Comparison of ENCODE assay signal across 8 mouse cellular contexts in the genomic region with DNA sequence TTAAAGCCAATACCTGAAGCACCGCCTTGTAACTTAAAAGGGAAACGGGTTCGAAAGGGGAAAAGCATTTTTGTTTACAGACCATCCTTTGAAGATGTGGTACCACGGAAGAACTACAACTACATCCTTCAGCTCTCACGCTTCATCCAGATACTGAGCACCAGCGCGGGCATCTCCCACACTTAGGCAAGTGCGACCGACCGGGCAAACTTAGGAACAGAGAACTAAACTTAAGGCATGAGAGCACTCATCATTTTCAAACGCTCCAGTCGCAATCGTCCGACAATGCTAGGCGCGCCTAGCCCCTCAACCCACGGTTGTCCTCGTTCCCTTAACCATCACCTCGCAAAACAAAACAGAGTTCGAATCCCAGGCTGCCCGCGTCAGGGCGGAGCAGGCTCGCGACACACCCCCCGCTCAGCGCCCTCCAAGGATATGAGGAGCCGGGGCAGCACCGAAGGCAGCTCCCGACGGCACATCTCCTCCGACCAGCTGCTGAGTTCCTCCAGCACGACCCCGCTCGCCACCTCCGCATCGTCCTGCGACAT. TPM values are rescaled to one million over a fixed set of nuclear protein-coding genes. Genes with fewer than 3 reads are reported as not detected.
A peak's percentile ranks its signal among the peaks of the same experiment; 100 is the strongest.
DNase-seq lines count a peak whose midpoint lies in the region; ATAC-seq lines count a peak whose summit lies in the region.

No protein-coding gene starts in this region.

- H3K27me3 ChIP-seq in heart, embryonic 13.5 days (replicated peaks), result no peaks in the 10 kb centered on the region
- H3K27me3 ChIP-seq in hindbrain, embryonic 12.5 days, result no peaks in the 10 kb centered on the region

- peaks cover 14% of the 10 kb centered on the region for H3K4me1 ChIP-seq in heart, embryonic 13.5 days
- peaks cover 16% of the 10 kb centered on the region for H3K4me1 ChIP-seq in hindbrain, embryonic 12.5 days

- peak overlapping the region; percentile 87 for H3K4me2 ChIP-seq in heart, embryonic 13.5 days
- H3K4me2 ChIP-seq in hindbrain, embryonic 12.5 days (replicated peaks), result peak overlapping the region; percentile 71

- no peak for DNase-seq in heart, postnatal 14 days
- DNase-seq in adrenal gland, postnatal 14 days, result no peak
- no peak for DNase-seq in left cerebral cortex, adult 9 months (ENCODE audit: low spot score in 2 of 2)
- DNase-seq in urinary bladder, adult 2 months (ENCODE audit: low spot score), result no peak

- H3K9me3 ChIP-seq in heart, embryonic 13.5 days, result no peaks in the 10 kb centered on the region
- H3K9me3 ChIP-seq in hindbrain, embryonic 12.5 days (replicated peaks), result no peaks in the 10 kb centered on the region

- no peak for ATAC-seq in heart, embryonic 13.5 days (ENCODE audit: extremely low read depth, insufficient number of reproducible peaks, low FRiP score, low TSS enrichment)
- peak; percentile 48 for ATAC-seq in activated CD4-positive, CD25-positive, alpha-beta regulatory T cell, adult 4 months
- peak; percentile 30; the same call in 1 of the 2 replicates for ATAC-seq in hindbrain, embryonic 12.5 days (ENCODE audit: low FRiP score)
- ATAC-seq in megakaryocyte-erythroid progenitor cell, adult 5-6 weeks (replicated peaks; ENCODE audit: low FRiP score, low TSS enrichment, poor library complexity, severe bottlenecking), result peak; percentile 82

- intact Hi-C loops in heart, postnatal 14 days (cut with DNase I), result no loop called here

- H3K9ac ChIP-seq in heart, embryonic 13.5 days, result peak overlapping the region; percentile 87
- peak overlapping the region; percentile 79 for H3K9ac ChIP-seq in hindbrain, embryonic 12.5 days

- H3K27ac ChIP-seq in heart, embryonic 13.5 days (replicated peaks), result peak overlapping the region; percentile 83
- H3K27ac ChIP-seq in hindbrain, embryonic 12.5 days, result no peak overlapping the region; the same call in 1 of the 2 replicates

- peaks cover 13% of the 10 kb centered on the region for H3K36me3 ChIP-seq in heart, embryonic 13.5 days
- H3K36me3 ChIP-seq in hindbrain, embryonic 12.5 days, result no peaks in the 10 kb centered on the region

- 1% methylated on average over 38 of the region's 38 CpGs for WGBS in heart, embryonic 13.5 days
- WGBS in hindbrain, embryonic 12.5 days, result 2% methylated on average over 38 of the region's 38 CpGs

- peak overlapping the region; percentile 72 for H3K4me3 ChIP-seq in heart, embryonic 13.5 days
- H3K4me3 ChIP-seq in hindbrain, embryonic 12.5 days, result peak overlapping the region; percentile 78

RNA-seq across cellular contexts. Expression of gene BC055324, which starts 0.3 kb away (rescaled TPM):
- 14.5 and 15.5 TPM in 2 replicates for polyA plus RNA-seq in heart, embryonic 13.5 days (2015; fragmentation: Nextera tagmentation; extraction: Ambion mirVana)
- 1 to 10 TPM; 1.1 to 2.7 TPM for total RNA-seq in heart, postnatal 14 days (2021)
- polyA plus RNA-seq in activated CD4-positive, CD25-positive, alpha-beta regulatory T cell, adult 4 months (2017; shearing (Covaris generic)), result 1 to 10 TPM; 3.2 to 5.6 TPM
- 18.4 and 20.0 TPM in 2 replicates for polyA plus RNA-seq in hindbrain, embryonic 12.5 days (2016; fragmentation: Nextera tagmentation; extraction: Ambion mirVana)
- total RNA-seq in megakaryocyte-erythroid progenitor cell, adult 5-6 weeks (2014; fragmentation: Nextera tagmentation), result 23.0 and 26.0 TPM in 2 replicates
- 26.9 and 32.6 TPM in 2 replicates for total RNA-seq in megakaryocyte-erythroid progenitor cell, adult 5-6 weeks (2017)
- 3.1 and 5.3 TPM in 2 replicates for total RNA-seq in adrenal gland, postnatal 14 days (2021)
- polyA plus RNA-seq in urinary bladder, adult 2 months (2012; rRNA removed), result 1.1 and 1.6 TPM in 2 replicates

RNA-seq across cellular contexts. Expression of gene Mettl18, which starts 0.4 kb away (rescaled TPM):
- polyA plus RNA-seq in heart, embryonic 13.5 days (2015; fragmentation: Nextera tagmentation; extraction: Ambion mirVana), result 5.0 and 7.0 TPM in 2 replicates
- 1 to 10 TPM; 2.9 to 3.5 TPM for total RNA-seq in heart, postnatal 14 days (2021)
- polyA plus RNA-seq in activated CD4-positive, CD25-positive, alpha-beta regulatory T cell, adult 4 months (2017; shearing (Covaris generic)), result 10 to 100 TPM; 15.8 to 19.6 TPM
- polyA plus RNA-seq in hindbrain, embryonic 12.5 days (2016; fragmentation: Nextera tagmentation; extraction: Ambion mirVana), result 8.9 and 9.1 TPM in 2 replicates
- 3.9 and 5.7 TPM in 2 replicates for total RNA-seq in megakaryocyte-erythroid progenitor cell, adult 5-6 weeks (2014; fragmentation: Nextera tagmentation)
- 7.6 and 14.9 TPM in 2 replicates for total RNA-seq in megakaryocyte-erythroid progenitor cell, adult 5-6 weeks (2017)
- 3.0 and 5.2 TPM in 2 replicates for total RNA-seq in adrenal gland, postnatal 14 days (2021)
- 5.5 and 5.9 TPM in 2 replicates for polyA plus RNA-seq in urinary bladder, adult 2 months (2012; rRNA removed)

RNA-seq across cellular contexts. Expression of gene Sele, which starts 53.8 kb away (rescaled TPM):
- 0.57 and 0.84 TPM in 2 replicates for polyA plus RNA-seq in heart, embryonic 13.5 days (2015; fragmentation: Nextera tagmentation; extraction: Ambion mirVana)
- total RNA-seq in heart, postnatal 14 days (2021), result 1 to 10 TPM in 1 of 2 experiments, under 1 TPM in 1; 0.98 to 1.0 TPM
- polyA plus RNA-seq in activated CD4-positive, CD25-positive, alpha-beta regulatory T cell, adult 4 months (2017; shearing (Covaris generic)), result not detected
- polyA plus RNA-seq in hindbrain, embryonic 12.5 days (2016; fragmentation: Nextera tagmentation; extraction: Ambion mirVana), result not detected in 2 replicates
- total RNA-seq in megakaryocyte-erythroid progenitor cell, adult 5-6 weeks (2014; fragmentation: Nextera tagmentation), result not detected in 2 replicates
- total RNA-seq in megakaryocyte-erythroid progenitor cell, adult 5-6 weeks (2017), result not detected in 2 replicates
- 3.4 and 4.0 TPM in 2 replicates for total RNA-seq in adrenal gland, postnatal 14 days (2021)
- 13.6 and 18.0 TPM in 2 replicates for polyA plus RNA-seq in urinary bladder, adult 2 months (2012; rRNA removed)
